Mouse (Mus musculus) MEL-GATA-1-ER (cell line): ENCODE results near the gene Fam83d.
"Not testable (repeated sequence)": the region's sequence is repeated elsewhere in the genome, so short reads cannot be mapped to it uniquely, and the experiment has no call there.

Source experiments
- DNase-seq: peaks from one replicate; pipeline ENCODE4 v3.0.0-alpha.2; 2012; ENCODE audit warnings: low read depth; ENCODE audit errors: extremely low read depth

Gene Fam83d

DNA sequence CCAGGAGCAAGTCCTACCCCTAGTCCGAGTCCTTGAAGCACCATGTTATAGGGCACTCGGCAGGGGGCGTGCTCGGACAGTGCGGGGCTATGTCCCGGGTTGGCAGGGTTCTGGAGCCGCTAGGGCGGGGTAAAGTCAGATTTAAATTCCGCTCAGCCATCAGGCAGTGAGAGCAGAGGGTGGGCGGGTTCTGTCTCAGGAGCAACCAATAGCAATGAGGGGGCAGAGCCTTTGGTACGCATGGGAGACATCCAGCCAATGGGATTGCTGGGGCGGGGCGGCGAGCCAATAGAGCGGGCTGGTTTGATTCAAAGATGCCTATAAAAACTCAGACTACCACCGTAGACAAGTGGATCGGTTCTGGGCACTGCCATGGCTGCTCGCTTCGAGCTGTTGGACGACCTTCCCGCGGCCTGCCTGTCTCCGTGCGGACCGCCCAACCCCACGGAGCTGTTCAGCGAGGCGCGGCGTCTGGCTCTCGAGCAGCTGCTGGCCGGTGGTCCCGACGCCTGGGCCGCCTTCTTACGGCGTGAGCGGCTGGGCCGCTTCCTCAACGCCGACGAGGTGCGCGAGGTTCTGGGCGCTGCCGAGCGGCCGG lies at the start of gene Fam83d:
Fam83d (plus strand) TSS at position 352 of the 598 bp plus-strand sequence.
- peak; percentile 94 for DNase-seq

DNA sequence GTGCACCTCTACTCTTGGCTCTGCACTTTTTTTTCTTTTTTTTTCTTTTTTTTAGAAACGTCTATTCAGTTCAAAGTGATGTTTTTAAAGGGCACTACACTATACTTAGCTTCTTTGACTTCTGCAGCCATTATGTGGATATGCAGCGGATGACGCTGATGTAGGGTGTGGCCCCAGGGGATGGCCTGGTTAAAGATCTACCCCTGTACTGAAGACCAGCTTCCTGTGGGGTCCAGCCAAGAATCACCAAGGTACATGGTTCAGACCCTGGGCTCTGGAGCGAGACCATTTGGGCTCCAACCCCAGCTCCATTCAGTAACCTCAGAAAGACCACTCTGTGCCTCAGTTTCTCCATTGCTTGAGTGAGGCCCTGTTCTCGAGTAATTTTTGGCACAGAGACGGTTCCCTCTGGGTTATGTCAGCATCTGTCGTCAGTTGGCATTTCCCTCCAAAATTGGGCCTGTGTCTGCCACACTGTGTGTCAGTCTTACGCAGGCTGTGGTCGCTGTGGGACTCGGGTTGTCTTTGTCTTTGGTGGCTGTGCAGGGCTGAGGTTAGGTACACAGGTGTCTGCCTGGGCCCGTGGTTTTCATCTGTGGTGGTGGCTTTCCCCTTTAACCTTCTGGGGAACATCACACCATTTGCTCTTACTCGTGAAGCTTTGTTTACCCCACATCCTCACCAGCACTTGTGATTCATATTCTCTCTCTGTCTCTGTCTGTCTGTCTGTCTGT lies 48.9 kb upstream of the Fam83d start:
- DNase-seq = no peak

DNA sequence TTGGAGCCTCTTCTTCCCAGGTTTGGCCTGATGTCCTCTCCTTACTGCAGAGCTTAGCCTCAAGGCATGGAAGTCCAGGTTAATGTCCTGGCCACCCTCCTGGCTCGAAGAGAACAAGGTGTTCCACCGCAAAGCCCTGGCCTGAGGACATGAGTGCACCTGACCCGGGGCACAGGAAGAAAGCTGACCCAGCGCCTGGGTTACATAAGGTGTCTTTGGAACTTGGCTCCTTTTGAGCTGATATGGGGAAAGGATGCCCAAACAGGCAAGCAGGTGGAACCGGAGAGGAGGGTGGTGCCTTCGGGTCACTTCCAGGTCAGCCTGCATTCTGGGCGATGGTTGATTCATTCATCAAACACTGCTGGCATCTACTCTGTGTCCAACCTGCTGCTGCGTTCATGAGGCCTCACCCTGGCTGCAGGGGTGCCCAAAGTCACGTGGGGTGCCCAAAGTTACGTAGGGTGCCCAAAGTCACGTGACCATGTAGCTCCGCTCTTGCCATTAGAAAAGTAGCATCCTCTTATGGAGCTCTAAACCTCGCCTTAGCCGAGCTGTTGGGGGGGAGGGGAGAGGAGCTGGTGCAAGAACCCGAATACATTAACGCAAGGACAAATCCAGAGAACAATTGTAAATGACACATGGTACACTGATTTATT lies 47.0 kb upstream of the Fam83d start:
- no peak for DNase-seq

DNA sequence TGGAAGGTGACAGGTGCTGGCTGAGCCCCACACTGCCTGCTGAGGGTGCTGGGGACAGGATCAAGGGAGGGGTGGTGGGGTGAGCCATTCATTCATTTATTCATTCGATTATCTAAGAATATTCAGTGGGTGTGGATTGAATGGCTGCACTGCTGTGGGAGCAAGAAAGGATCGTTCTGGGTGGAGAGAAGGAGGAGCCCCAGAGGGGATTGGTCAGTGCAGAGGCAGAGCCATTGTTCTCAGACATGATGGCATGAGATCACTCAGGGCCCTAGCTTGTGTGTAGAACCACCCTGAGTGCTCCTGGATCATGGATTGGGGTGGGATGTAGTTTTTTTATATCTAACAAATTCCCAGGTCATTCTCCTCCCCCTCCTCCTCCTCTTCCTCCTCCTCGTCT lies 46.4 kb upstream of the Fam83d start:
- no peak for DNase-seq

DNA sequence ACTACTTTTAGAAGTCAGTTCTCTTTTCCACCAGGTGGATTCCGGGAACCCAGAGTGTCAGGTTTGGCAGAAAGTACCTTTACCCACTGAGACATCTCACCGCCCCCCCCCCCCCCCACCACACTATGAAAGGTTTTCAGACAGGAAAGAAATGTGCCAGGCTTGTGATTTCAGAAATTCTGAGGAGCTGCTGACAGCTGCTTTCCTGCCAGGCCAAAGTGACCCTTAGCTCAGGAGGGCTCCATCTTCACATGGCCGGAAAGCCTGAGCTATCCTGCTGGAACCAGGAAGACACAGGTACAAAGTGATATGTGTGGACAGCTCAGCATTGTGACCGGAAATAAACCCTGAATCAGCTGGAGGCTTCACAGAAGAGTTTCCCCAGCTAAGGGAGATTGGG lies 45.8 kb upstream of the Fam83d start:
- DNase-seq = no peak

DNA sequence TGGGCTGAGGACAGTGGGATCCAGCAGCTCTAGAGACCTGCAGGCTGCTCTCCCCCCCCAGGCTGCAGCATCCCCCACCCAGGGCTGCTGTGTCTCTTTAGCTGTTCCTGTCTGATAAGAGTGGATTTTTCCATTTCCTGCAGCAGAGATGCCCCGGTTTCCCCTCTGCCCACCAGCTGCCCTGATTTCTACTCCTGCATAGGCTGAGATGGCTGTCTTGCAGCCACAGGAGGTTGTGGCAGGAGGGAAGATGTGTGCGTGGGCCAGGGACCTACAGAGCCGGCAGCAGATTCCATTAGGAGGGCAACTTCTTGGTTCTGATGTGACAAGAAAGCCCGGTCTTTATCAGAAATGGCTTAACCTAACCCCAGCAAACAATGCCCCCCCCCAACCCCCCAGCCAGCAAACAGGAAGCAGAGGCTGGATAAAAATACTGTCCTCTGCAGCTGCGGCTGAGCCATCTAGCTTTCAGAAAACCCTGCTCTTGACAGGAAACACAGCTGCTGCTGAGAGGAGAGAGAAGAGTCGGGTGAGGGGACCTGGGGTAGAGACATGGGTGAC lies 44.8 kb upstream of the Fam83d start:
- no peak for DNase-seq

DNA sequence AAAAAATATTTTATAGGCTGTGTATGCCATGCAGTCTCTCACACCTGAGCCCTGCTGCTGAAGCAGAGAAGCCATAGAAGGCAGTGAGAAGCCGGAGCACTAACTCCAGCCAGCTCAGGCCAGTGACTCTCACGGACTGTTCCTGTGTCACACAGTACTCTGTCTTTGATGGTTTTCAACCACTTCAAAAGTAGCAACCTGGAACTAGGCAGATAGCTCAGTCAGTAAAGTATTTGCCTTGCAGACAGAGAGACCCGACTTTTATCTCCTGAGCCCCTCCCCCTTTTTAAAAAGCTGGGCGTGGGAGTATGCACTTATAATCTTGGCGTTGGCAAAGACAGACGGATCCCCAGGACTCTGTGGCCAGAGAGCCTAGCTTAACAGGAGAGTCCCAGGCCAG lies 44.1 kb upstream of the Fam83d start:
- no peak for DNase-seq

DNA sequence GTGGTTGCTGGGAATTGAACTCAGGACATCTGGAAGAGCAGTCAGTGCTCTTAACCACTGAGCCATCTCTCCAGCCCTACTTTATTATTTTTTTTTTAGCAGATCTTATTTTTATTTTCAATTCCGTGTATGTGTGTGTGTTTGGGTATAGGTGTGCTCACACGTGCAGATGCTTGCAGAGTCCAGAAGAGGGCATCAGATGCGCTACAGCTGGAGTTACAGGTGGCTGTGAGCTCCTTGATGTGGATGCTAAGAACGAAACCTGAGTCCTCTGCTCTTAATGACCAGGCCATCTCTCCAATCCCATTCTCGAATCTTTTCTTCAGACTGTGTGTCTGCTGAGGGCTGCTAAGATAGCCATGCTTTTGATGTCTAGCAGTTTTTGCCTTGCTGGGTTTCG lies 41.6 kb upstream of the Fam83d start:
- DNase-seq = no peak

DNA sequence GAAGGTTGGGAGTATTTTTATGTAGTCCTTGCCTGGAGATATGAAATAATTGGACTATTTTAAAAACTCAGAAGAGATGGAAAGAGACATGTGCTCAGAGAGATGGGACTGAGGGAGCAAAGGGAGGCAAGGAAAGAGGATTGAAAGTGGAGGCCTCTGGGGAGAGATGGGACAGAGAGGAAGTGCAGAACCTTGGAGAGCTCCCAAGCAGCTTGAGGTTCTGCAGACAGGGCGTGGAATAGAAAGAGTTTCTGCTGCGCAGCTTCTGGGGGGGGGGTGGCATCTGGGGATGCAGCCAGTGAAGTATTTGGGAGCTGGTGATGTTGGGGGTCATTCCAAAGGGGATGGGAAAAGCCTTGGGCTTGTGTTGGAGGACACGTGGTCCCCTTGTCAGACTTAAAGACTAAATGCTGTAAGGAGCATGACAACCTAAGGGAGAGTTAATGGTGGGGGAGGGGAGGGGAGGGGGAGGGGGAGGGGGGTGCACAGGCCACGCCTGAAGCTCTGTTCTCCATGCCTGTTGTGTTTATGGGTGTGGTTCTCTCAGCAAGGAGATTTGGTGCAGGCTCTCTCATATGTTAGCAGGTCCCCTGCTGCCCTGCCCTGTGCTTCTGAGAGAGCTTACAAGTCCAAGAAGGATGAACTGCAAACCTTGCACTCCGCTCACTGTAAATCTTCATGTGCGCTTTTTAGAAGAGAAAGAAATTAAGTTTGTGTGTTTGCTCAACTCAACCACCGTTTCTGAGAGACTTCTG lies 39.7 kb upstream of the Fam83d start:
- no peak for DNase-seq

DNA sequence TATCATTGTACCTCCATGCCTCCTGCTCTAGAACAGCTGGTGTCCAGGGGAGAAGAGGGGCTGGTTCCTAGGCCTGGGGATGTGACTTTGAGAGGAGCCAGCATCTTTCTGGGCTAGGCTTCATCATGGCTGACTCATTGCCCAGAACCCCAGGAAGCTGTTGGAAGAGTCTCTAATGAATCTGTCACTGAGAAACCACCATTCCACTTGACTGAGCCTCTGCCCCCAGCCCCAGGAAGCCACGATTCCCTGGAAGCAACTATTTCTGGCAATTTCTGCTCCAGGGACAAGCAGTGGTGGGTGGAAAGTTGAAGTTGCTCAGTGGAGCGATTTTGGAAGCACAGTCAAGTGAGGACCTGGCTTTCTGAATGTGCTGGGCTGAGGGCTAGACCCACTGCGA lies 37.0 kb upstream of the Fam83d start:
- no peak for DNase-seq

DNA sequence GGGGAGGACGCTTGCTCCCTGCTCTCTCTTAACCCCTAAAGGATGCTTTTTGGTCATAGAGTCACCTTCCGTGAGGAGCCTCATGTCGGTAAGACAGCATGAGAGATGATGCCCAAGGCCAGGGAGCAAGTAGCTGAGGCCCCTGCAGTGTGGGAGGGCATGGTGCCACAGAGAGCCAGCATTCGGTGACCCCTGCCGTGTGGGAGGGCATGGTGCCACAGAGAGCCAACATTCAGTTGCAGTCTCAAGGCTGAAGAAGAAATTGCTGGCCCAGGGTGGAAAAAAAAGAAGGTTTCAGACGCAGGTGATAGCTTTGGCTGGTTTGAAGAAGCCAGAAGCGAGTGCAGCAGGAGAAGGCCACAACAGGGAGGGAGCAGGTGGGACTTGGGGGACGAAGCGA lies 35.4 kb upstream of the Fam83d start:
- no peak for DNase-seq

DNA sequence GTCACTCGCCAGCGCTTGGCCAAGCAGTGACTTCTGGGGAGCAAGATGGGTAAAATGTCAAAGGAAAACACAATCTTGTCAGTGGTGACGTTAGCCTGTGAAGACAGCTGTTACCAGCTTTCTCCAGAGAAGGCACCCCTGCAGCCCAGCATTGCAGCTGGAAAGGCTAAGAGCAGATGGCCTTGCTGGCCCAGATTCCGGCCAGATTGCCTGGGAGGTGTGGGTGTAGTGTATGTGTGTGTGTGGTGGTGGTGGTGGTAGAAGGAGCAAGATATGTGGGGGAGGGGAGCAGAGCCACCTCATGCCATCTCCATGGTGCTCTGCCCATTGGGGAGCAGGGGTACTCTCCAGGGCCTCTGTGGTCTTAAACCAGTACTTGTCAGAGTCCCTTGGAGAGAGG lies 34.8 kb upstream of the Fam83d start:
- no peak for DNase-seq

DNA sequence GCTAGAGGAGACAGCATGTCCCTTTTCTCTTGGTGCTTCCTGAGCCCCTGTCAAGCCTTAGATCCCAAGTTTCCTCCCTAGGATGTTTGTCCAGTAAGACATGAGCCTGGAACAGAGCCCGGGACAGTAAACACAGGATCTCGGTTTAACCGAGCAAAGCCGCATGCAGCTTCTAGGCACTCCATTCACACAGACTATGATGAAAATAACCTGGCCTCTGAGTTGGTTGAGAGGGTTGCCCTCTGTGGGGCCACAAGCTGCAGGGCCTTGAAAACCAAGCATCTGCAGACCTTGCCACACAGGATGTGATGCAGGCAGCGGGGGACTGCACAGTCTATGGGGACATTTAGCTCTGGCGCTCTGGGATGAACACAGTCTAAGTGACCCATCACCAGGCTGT lies 34.0 kb upstream of the Fam83d start:
- DNase-seq = no peak

DNA sequence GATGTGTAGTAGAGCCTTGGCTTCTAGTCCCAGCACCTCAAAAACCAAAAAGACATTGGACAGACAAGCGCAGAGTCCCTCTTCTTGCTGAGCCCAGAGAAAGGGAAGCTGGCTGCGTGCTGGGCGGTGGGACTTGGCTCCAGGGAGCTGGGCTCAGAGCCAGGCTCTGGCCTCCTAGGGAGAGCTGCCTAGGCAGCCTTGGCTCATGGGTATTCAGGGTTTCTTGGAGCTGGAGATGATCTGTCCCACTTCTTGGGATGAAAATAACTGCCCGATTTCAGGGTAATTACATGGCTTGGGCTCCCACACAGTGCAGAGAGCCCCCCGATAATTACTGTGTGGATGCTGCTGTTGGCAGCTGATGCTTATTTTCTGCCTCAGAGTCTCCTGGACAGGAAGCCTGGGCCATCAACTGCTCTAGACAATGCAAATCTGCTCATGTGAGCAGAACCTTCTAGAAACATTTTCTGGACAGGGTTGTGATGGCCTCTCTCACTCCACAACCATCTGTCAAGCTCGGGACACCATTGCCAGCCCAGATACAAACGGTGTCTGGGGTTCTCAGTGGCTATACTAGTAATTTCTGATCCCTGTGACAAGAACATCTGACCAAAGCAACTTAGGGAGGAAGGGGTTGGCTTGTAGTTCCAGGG lies 33.3 kb upstream of the Fam83d start:
- no peak for DNase-seq

DNA sequence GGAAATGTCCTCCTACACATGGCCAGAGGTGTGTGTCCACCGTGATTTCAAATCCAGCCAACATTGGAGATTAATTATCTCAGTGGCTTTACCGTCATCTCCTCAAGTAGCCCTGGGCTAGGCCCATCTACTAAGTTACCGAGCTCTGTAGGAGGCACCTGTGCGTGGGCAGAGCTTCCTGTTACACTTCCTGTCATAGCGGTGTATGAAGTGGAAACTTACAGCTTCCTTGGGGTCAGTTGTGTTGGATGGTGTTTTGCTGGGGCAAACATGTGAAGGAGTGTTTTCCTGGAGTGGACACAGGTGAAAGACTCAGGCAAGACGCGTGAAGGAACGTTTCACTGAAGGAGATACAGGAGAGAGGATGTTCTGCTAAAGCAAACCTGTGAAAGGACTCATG lies 32.6 kb upstream of the Fam83d start:
- DNase-seq = no peak

DNA sequence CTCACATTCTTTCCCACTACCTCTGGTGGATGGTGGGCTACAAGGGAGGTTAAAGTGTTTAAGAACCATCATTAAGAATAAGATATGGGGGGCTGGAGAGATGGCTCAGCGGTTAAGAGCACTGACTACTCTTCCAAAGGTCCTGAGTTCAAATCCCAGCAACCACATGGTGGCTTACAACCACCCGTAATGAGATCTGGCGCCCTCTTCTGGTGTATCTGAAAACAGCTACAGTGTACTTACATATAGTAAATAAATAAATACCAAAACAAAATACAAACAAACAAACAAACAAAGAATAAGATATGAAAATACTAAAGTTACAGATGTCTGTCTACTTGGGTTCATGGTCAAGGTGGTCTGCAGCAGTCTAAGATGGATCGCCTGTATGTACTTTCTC lies 31.6 kb upstream of the Fam83d start:
- not testable (repeated sequence) for DNase-seq

DNA sequence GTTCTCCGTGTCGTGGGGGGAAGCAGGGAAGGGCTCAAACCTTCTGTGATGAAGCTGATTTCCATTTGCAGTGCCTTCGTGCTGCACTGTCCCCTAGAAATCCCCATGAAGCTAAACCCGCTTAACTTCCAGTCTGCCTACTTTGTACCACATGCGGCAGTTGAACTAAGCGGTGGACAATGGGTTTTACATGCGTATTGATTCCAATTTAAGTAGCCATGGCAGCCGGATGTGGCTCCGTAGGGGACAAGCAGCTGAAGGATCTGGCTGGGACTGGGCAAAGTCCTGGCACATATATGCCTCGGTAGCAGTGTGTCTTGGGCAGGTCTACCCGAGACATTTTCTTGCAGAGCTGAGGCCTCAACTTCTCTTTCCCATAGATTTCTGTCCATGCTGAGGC lies 29.3 kb upstream of the Fam83d start:
- no peak for DNase-seq

DNA sequence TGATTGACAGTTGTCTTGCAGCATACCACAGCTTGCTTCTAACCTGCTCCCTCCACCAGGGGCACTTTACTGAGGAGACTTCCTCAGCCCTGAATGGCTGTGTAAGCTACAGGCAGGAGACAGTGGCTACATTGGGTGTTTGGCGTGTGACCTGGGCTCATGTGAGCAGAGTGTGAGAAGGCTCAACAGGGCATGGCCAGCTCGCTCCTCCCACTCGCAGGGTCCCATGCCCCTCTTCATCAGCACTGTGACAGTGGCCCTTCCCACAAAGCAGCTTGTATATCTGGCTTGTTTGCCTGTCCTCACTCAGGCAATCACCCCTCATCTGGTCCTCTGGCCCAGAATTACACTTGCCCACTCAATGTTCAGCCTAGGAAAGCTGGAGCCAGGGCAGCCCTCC lies 28.8 kb upstream of the Fam83d start:
- DNase-seq = no peak

DNA sequence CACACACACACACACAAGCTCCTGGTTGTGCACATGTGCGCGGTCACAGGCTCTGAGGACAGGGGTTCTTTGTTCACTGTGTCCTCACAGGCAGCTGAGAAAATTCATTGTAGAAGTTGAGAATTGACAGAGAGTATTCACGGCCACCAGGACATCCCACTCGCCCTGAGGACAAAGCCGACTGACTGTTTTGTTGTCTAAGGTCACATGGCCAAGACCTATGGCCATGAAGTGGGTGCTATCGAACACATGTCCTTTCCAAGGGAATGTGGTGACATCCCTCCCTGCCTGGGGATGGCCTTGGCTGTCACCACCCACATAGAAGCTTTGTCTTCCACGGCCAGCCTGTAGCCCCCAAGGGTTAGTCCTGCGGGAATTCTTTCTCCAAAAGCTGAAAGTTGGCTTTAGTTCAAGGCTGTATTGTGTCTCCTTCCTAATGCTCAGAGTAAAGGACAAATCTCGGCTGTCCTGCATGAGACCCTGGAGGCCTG lies 26.8 kb upstream of the Fam83d start:
- no peak for DNase-seq

DNA sequence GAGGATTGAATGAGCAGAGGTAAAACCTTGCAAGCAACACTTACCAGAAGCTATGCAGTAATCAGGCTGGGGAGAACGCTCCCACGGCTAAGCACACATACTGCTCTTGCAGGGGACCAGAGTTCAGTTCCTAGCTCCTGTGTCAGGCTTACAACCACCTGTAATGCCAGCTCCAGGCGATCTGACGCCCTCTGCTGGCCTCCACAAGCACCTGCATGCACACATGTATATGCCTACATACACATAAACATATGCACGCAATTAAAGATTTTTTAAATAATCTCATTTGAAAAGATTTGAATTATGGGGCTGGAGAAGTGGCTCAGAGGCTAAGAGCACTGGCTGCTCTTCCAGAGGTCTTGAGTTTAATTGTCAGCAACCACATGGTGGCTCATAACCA lies 25.5 kb upstream of the Fam83d start:
- DNase-seq = no peak

DNA sequence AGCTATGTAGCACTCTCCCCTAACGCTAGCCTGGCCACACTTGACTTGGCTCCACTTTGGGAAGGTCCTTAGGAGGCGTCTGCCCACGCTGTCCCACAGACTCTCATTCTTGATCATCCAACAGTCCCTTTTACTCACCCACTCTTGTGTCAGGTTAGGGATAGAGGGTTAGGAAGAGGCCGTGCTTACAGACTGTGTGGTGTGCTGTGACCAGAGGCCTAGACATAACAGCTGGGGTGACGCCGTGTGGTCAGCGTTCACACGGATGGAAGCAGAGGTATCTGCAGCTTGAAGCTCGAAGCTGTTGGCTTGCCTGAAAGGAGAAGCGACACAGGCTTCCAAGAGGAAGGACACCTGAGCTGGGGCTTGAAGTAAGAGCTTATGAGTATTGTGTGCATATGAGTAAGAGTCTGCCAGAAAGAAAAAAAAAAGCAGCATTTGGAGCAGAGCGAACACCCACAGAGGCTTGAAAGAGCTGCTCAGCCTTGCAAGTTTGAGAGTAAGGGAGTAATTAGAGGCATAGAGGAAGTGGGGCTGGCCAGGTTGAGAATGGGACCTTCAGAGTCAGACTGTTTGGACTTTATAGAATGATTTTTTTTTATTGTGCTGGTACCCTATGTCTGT lies 24.3 kb upstream of the Fam83d start:
- no peak for DNase-seq
